Mouse (Mus musculus): ENCODE data around the gene Dip2a.

GRCm38 (mm10) chr10:76317623-76318022 lies 27.5 kb downstream of the Dip2a start:
- no peak for TF ChIP-seq CTCF (IDR thresholded peaks at IDR 0.05; ENCODE audit: borderline replicate concordance, extremely low read depth, insufficient read depth, insufficient read length)
- no peak for TF ChIP-seq POLR2A (IDR thresholded peaks at IDR 0.05; ENCODE audit: borderline replicate concordance, extremely low read depth, insufficient read depth, insufficient read length, poor library complexity, severe bottlenecking)

Measured in brain, embryonic 14.5 days (tissue).